Comparison of ENCODE assay signal across 12 mouse cellular contexts in genomic region chr3:106494417-106494950, GRCm38 (mm10). TPM values are rescaled to one million over a fixed set of nuclear protein-coding genes. Genes with fewer than 3 reads are reported as not detected.
DNase-seq lines count a peak whose midpoint lies in the region; ATAC-seq and TF ChIP-seq lines count a peak whose summit lies in the region.
"Had no signal": no experiment of that assay in that cellular context is flagged by ENCODE, and none has a peak within 500 bp of the region (broad histone marks: within the 10 kb centered on the region; RNA-seq: fewer than 3 reads in every experiment).

No protein-coding gene starts in this region.

- 0 out of 2 replicates have a peak overlapping the region, but pooled peaks have one; percentile 12 for H3K27ac ChIP-seq in lung, embryonic 15.5 days
- H3K27ac ChIP-seq in heart, embryonic 12.5 days (ENCODE audit: poor library complexity, severe bottlenecking), result peak overlapping the region; percentile 45
- peak overlapping the region; percentile 24; the same call in 1 of the 2 replicates for H3K27ac ChIP-seq in liver, adult 2 months (replicated peaks; ENCODE audit: insufficient read depth, low read depth, low read length)
- peak overlapping the region; percentile 23; the same call in 1 of the 2 replicates for H3K27ac ChIP-seq in stomach, embryonic 16.5 days (ENCODE audit: low read length)
- H3K27ac ChIP-seq in midbrain, embryonic 11.5 days (ENCODE audit: low read depth, low read length), result no peak overlapping the region
- H3K27ac ChIP-seq: macrophage had no signal

- 35% methylated on average over 1 of the region's 1 CpGs for WGBS in lung, embryonic 15.5 days
- 38% methylated on average over 1 of the region's 1 CpGs for WGBS in heart, embryonic 12.5 days
- WGBS in liver, adult 2 months, result 14% methylated on average over 1 of the region's 1 CpGs
- 69% methylated on average over 1 of the region's 1 CpGs for WGBS in stomach, embryonic 16.5 days
- 85% methylated on average over 1 of the region's 1 CpGs for WGBS in midbrain, embryonic 11.5 days

- no peaks in the 10 kb centered on the region for H3K9me3 ChIP-seq in lung, embryonic 15.5 days
- H3K9me3 ChIP-seq in heart, embryonic 12.5 days (replicated peaks), result no peaks in the 10 kb centered on the region
- H3K9me3 ChIP-seq in stomach, embryonic 16.5 days (replicated peaks; ENCODE audit: control insufficient read depth, low read length), result no peaks in the 10 kb centered on the region
- no peaks in the 10 kb centered on the region for H3K9me3 ChIP-seq in midbrain, embryonic 11.5 days (ENCODE audit: control insufficient read depth, low read length)

- H3K36me3 ChIP-seq in lung, embryonic 15.5 days, result peaks cover 1% of the 10 kb centered on the region; the same call in 1 of the 2 replicates
- no peaks in the 10 kb centered on the region for H3K36me3 ChIP-seq in heart, embryonic 12.5 days
- peaks cover 6% of the 10 kb centered on the region; the same call in 1 of the 2 replicates for H3K36me3 ChIP-seq in liver, adult 2 months (ENCODE audit: control insufficient read depth, insufficient read depth, low read length)
- 0 out of 2 replicates have a peak, but pooled peaks cover 2% of the 10 kb centered on the region for H3K36me3 ChIP-seq in stomach, embryonic 16.5 days (ENCODE audit: control insufficient read depth, insufficient read depth, low read length)
- H3K36me3 ChIP-seq in midbrain, embryonic 11.5 days (ENCODE audit: control insufficient read depth, insufficient read depth, low read length), result no peaks in the 10 kb centered on the region

- H3K9ac ChIP-seq in lung, embryonic 15.5 days, result no peak overlapping the region
- no peak overlapping the region for H3K9ac ChIP-seq in heart, embryonic 12.5 days
- H3K9ac ChIP-seq in liver, adult 2 months (ENCODE audit: low read depth, low read length), result no peak overlapping the region
- no peak overlapping the region for H3K9ac ChIP-seq in stomach, embryonic 16.5 days (ENCODE audit: low read length)
- no peak overlapping the region for H3K9ac ChIP-seq in midbrain, embryonic 11.5 days (ENCODE audit: low read length)

- no peak overlapping the region for H3K4me3 ChIP-seq in lung, embryonic 15.5 days
- H3K4me3 ChIP-seq in heart, embryonic 12.5 days, result no peak overlapping the region
- no peak overlapping the region for H3K4me3 ChIP-seq in liver, adult 2 months (ENCODE audit: insufficient read depth, low read depth, low read length)
- H3K4me3 ChIP-seq in stomach, embryonic 16.5 days (replicated peaks; ENCODE audit: low read length), result no peak overlapping the region
- H3K4me3 ChIP-seq in midbrain, embryonic 11.5 days (ENCODE audit: low read depth, low read length), result no peak overlapping the region
- H3K4me3 ChIP-seq: myocyte had no signal

- no peak for DNase-seq in lung, postnatal 4 days
- peak; percentile 66 for DNase-seq in liver, adult 2 months (ENCODE audit: extremely low read depth, low read depth, low spot score)
- DNase-seq in thymus, adult 18-20 months, result no peak
- DNase-seq in gastrocnemius, postnatal 25 days, result no peak
- DNase-seq in midbrain, embryonic 11.5 days (ENCODE audit: low spot score, missing footprints), result no peak
- DNase-seq: embryo, embryonic 11 days; kidney, adult 8-10 months had no signal

- H3K4me2 ChIP-seq in lung, embryonic 15.5 days, result no peak overlapping the region
- no peak overlapping the region for H3K4me2 ChIP-seq in heart, embryonic 12.5 days
- no peak overlapping the region for H3K4me2 ChIP-seq in stomach, embryonic 16.5 days (ENCODE audit: low read depth, low read length)
- H3K4me2 ChIP-seq in midbrain, embryonic 11.5 days, result no peak overlapping the region

- TF ChIP-seq CTCF in liver, adult 2 months (IDR thresholded peaks at IDR 0.05; ENCODE audit: low read depth, low read length), result no peak

- no peaks in the 10 kb centered on the region for H3K27me3 ChIP-seq in lung, embryonic 15.5 days
- H3K27me3 ChIP-seq in heart, embryonic 12.5 days (replicated peaks), result no peaks in the 10 kb centered on the region
- H3K27me3 ChIP-seq in liver, adult 2 months (ENCODE audit: control insufficient read depth, insufficient read depth, low read length), result no peaks in the 10 kb centered on the region
- no peaks in the 10 kb centered on the region for H3K27me3 ChIP-seq in stomach, embryonic 16.5 days (ENCODE audit: control insufficient read depth, insufficient read depth, low read length)
- no peaks in the 10 kb centered on the region for H3K27me3 ChIP-seq in midbrain, embryonic 11.5 days (ENCODE audit: control insufficient read depth, insufficient read depth, low read length)

- ATAC-seq in lung, embryonic 15.5 days (ENCODE audit: borderline replicate concordance, extremely low read depth, low FRiP score, low TSS enrichment), result no peak
- ATAC-seq in heart, embryonic 12.5 days (ENCODE audit: insufficient number of reproducible peaks, low FRiP score), result no peak
- no peak for ATAC-seq in stomach, embryonic 16.5 days (ENCODE audit: insufficient read depth, low FRiP score)
- no peak for ATAC-seq in midbrain, embryonic 11.5 days (ENCODE audit: low FRiP score)

- no peak for TF ChIP-seq POLR2A in liver, adult 2 months (IDR thresholded peaks at IDR 0.05; ENCODE audit: extremely low read depth, insufficient read depth, low read length)

- no peaks in the 10 kb centered on the region for H3K79me2 ChIP-seq in liver, adult 2 months (ENCODE audit: control insufficient read depth, insufficient read depth, low read length)

- H3K4me1 ChIP-seq in lung, embryonic 15.5 days, result peaks cover 16% of the 10 kb centered on the region; the same call in 1 of the 2 replicates
- peaks cover 36% of the 10 kb centered on the region for H3K4me1 ChIP-seq in heart, embryonic 12.5 days (replicated peaks)
- peaks cover 15% of the 10 kb centered on the region for H3K4me1 ChIP-seq in liver, adult 2 months (ENCODE audit: control insufficient read depth, insufficient read depth, low read length)
- H3K4me1 ChIP-seq in stomach, embryonic 16.5 days (ENCODE audit: control insufficient read depth, insufficient read depth, low read length), result peaks cover 10% of the 10 kb centered on the region; the same call in 1 of the 2 replicates
- H3K4me1 ChIP-seq in midbrain, embryonic 11.5 days (ENCODE audit: control insufficient read depth, insufficient read depth, low read length), result no peaks in the 10 kb centered on the region

RNA-seq across cellular contexts. Expression of gene Dennd2d, which starts 12.3 kb away (rescaled TPM):
- polyA plus RNA-seq in lung, embryonic 15.5 days (2015; fragmentation: Nextera tagmentation; extraction: Ambion mirVana), result 11.4 and 13.0 TPM in 2 replicates
- polyA plus RNA-seq in heart, embryonic 12.5 days (2016; fragmentation: Nextera tagmentation; extraction: Ambion mirVana), result 2.0 and 2.2 TPM in 2 replicates
- total RNA-seq in liver, adult 2 months (2014; rRNA removed), result 7.3 and 8.0 TPM in 2 replicates
- 3.4 and 4.9 TPM in 2 replicates for polyA plus RNA-seq in liver, adult 2 months (2012; rRNA removed)
- polyA plus RNA-seq in stomach, embryonic 16.5 days (2015; fragmentation: Nextera tagmentation; extraction: Ambion mirVana), result 25.2 and 29.4 TPM in 2 replicates
- under 1 TPM; 0.13 to 0.27 TPM for total RNA-seq in gastrocnemius, postnatal 25 days (2021)
- polyA plus RNA-seq in midbrain, embryonic 11.5 days (2014; fragmentation: Nextera tagmentation; extraction: Ambion mirVana), result 0.72 and 0.80 TPM in 2 replicates

RNA-seq across cellular contexts. Expression of gene Dram2, which starts 53.1 kb away (rescaled TPM):
- polyA plus RNA-seq in lung, embryonic 15.5 days (2015; fragmentation: Nextera tagmentation; extraction: Ambion mirVana), result 72.5 and 78.0 TPM in 2 replicates
- 57.6 and 59.4 TPM in 2 replicates for polyA plus RNA-seq in heart, embryonic 12.5 days (2016; fragmentation: Nextera tagmentation; extraction: Ambion mirVana)
- total RNA-seq in liver, adult 2 months (2014; rRNA removed), result 116 and 144 TPM in 2 replicates
- 47.0 and 48.6 TPM in 2 replicates for polyA plus RNA-seq in liver, adult 2 months (2012; rRNA removed)
- 87.4 and 92.3 TPM in 2 replicates for polyA plus RNA-seq in stomach, embryonic 16.5 days (2015; fragmentation: Nextera tagmentation; extraction: Ambion mirVana)
- total RNA-seq in gastrocnemius, postnatal 25 days (2021), result 10 to 100 TPM; 72.5 to 79.3 TPM
- polyA plus RNA-seq in midbrain, embryonic 11.5 days (2014; fragmentation: Nextera tagmentation; extraction: Ambion mirVana), result 52.2 and 55.0 TPM in 2 replicates

RNA-seq across cellular contexts. Expression of gene Cept1, which starts 53.1 kb away (rescaled TPM):
- 63.4 and 73.5 TPM in 2 replicates for polyA plus RNA-seq in lung, embryonic 15.5 days (2015; fragmentation: Nextera tagmentation; extraction: Ambion mirVana)
- 32.4 and 32.9 TPM in 2 replicates for polyA plus RNA-seq in heart, embryonic 12.5 days (2016; fragmentation: Nextera tagmentation; extraction: Ambion mirVana)
- total RNA-seq in liver, adult 2 months (2014; rRNA removed), result 105 and 108 TPM in 2 replicates
- 32.9 and 33.2 TPM in 2 replicates for polyA plus RNA-seq in liver, adult 2 months (2012; rRNA removed)
- polyA plus RNA-seq in stomach, embryonic 16.5 days (2015; fragmentation: Nextera tagmentation; extraction: Ambion mirVana), result 65.9 and 70.0 TPM in 2 replicates
- 10 to 100 TPM; 15.0 to 19.4 TPM for total RNA-seq in gastrocnemius, postnatal 25 days (2021)
- polyA plus RNA-seq in midbrain, embryonic 11.5 days (2014; fragmentation: Nextera tagmentation; extraction: Ambion mirVana), result 44.9 and 49.3 TPM in 2 replicates
